Mouse (Mus musculus): ENCODE data around the gene Wwc1.

Wwc1 gene

DNA sequence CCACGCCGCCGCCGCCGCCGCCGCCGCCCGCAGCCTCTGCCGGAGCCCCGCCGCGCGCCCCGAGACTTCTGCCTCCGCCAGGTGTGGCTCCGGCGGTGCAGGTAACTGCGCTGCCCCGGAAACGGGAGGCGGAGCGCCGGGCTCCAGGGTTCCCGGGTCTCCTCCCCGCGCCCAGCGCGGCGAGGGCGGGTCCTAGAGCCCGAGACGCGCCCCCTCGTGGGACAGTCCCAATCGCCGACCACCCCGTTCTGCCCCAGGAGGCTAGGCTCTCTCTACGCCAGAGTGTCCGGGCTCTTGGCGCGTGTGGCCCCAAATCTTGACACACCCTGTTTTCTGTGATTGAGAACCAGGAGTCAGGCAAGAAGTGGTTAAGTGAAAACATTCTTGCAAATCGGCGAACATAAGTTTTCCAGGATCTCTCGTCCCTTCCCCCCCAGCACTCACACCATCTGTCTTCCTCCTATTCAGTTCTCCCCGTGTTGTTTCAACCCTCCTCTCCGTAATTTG is at the start of gene Wwc1:
Wwc1 (minus strand) TSS at position 117 of the 507 bp plus-strand sequence.
- peak; percentile 88 for DNase-seq

DNA sequence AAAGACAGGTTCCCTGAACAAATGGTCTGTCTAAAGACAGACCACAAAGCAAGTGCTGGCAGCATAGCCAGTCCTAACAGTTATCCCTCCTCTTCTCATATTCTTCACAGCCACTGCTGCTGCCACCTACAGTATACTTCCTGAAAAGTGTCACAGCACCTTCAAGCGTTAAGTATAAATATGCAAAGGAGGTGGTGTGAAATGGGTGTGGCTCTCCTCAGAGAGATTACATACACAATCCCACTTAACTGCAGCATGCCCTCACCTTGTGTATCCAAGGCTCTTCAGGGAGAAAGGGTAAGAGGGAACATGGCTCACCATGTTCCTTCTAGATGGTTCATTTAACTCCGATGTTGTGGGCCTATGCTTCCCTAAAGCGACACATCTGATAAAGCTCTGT is 39.7 kb upstream of the Wwc1 start:
- DNase-seq = no peak

DNA sequence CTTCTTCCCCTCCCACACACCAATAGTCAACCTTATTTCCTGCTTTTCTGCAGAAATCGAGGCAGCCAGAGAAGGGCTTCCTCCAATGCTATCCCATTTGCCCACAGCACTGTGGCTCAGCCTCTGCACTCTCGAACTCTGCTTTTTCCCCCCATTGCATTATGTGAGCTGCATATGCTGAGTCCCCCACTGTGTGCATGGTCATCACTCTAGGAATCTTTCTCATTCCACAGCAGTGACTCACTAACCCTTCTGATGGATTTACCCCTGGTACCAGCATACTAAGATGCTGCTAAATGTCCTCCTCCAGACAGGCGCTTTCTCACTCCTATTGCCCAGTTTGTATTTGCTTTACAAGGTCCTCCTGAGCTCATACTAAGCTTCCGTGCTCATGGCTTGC is 32.9 kb upstream of the Wwc1 start:
- no peak for DNase-seq

DNA sequence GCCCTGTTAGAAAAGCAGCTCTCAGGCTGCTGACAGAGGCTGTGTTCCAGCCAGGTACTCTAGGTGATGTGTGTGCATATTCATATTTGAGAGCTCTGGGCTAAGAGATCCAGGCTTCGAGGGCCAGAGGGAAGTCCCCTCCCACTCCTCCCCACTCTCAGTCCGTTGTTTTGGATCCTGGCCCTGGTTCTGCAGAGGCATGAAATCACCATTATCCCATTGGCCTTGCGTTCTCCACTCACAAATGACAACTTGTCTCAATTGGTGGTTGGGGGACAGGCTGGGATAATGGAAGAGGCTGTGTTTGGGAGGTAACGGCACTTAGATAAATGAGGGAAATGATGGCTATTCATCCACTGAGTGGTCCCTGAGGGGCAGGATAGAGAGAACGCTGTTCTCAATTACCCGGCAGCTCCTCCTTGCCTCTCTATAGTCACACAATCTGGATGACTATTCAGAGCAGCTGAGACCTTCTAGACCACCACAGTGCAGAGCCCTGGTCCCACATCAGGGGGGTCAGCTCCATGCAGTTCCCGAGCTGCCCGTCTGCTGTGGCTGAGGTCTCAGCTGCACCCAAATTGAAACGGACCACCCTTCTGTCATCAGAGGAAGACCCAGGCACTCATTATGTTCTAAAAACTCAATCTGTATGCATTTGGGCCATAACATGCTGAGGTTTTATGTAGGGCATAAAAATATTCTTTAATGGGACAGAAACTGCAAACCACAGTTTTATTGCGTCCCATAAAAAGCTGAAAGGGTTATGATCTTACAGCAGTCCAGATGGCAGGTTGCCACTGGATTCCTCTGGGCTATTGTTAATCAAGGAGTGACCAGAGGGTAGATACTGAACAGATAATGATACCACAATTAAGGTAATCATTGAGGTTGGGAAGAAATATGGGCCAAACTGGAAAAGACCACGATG is 29.2 kb upstream of the Wwc1 start:
- peak; percentile 44 for DNase-seq

DNA sequence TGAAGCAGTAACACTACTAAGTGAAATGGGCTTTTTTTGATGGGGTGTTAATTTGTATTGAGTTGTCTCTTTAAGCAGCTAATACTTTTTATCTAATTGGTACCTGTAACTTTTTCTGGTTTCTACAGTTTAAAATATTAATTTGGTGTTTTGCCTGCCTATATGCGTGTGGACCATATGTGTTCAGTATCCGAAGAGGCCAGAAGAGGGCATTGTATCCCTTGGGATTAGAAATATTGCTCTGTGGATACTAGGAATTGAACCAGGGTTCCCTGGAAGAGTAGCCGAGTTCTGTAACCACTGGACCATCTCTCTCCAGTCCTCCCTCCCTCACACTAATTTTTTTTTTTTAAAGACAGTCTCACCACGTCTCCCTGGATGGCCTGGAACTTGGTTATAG is 22.6 kb upstream of the Wwc1 start:
- no peak for DNase-seq

DNA sequence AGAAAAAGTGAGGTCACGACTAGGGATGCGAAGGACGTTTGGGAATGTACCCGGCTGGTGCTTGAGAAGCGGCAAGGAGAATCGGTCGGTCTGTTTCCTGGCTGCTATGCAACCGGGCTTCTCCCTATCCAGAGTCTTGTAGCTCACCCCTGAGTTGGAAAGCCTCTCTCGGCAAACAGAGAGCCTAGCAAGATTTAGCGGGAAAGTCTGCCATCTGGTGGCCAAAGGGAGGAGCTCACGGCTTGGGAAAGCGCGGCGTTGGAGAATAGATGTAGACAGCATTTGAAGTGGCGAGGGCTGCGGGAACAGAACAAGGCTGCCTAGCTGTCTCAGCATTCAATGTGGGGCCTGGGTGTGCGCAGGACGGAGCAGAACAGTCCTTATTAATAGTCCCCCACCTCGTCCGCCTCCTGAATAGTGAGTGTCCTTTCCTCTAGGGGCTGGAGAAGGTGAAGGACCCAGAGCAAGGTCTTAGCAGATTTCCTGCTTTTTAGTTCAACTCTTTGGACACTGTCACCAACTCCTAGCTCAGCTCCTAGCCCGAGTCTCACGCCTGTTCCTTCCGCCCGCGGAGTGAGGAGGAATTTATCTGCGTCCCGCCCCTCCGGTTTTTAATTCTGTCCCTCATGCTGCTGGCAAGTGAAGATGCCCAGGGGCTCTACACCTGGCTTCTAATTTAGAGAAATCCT is 21.1 kb upstream of the Wwc1 start:
- peak; percentile 95 for DNase-seq

DNA sequence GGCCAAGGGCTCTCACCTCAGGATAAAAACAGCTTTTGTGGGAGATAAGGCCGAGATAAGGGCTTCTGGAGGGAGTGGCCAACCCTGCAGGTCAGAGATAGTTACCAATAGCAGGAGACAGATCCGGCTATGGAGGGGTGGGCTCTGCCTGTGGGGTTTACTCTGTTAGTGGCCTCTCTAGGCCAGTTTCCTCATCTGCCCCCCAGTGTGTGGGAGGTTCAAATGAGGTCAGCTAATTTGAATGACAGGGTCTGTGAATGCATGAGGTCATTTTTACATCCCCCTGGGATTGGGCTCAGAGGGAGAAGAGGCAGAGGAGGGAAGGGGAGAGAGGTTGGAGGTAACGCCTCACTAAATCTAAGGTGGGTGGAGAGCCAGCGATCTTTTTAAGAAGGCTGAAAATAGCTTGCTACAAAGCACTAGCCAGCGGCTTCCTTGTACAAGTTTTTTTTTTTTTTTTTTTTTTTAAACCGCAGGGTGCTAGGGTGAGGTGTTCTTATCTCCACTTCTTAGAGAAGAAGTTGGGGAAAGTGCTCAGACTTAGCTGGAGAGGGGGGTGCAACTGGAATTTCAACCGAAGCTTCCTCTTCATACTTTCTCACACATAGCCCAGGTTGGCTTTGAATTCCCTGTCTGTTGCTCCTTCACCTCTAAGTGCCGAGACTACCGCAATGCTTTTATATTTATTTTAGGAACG is 20.4 kb upstream of the Wwc1 start:
- DNase-seq = peak; percentile 42

DNA sequence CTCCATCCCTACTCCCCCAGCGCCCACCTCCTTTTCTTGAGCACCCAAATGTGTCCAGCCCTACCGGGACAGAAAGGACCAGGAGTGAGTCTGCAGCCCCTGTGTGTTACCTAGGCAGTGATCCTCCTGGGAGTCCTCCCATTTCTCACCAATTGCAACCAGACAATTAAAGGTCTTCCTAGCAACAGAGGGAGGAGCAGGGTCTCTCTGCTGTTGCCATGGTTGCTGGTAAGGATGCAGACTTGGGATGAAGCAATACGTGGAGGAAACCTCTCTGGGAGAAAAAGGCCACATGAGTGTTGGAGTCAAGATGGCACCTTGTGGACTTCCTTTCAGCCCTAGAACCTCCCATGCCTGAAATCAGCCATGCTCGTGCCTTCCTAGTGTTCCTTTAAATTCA is 19.7 kb upstream of the Wwc1 start:
- peak; percentile 37 for DNase-seq

DNA sequence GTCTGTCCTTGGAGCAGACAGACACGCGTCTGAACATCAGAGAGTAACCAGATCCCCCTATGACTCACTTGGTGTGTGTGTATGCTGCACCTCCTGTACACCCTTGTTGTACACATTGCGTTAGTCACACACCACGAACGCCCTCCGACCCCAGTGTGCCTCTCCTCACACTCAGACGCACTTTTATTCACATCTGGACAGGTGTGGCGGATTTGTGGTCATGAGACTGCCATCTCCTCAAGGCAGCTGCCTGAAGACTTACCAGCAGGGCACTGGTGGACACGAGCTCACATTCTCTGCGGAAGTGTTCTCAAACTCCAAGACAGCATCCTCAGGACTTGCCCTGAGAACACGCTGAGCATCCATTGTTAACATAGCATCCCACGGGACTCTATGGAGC is 17.7 kb upstream of the Wwc1 start:
- no peak for DNase-seq

DNA sequence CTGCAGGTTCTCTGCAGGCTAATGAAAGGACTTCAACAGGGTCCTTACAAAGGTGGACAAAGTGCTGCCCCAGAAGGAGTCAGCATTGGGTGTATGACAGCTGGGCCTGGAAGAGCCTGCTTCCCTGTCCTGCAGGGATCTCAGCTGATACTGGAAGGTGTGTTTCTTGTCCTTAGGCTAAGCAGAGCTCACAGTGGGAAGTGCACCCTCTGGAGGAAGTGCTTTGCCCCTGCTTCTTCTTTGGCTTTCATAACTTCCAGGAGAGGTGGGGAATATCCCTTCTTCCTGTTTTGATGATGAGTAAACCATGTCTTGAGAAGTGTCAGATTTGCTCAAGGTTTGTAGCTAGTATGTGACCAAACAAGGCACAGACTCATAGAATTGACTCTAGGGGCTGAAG is 15.0 kb upstream of the Wwc1 start:
- no peak for DNase-seq

DNA sequence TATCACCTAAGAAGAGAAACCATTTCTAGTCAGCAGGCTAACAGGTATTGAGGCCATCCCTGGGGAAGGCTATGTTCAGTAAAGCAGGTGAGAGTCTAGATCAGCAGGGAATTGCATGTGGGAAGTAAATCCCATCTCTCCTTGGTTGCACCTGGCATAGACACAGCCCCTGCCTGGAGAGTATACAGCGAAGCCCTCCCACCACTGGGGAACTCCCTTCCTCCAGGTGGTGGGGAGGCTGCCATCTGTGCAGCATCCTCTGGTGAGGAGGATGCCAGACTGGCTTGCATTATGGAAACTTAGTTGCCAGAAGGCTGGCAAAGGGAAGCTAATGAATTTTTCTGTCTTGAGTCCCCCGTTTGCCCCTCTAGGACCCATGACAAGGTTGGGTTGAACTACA is 11.5 kb upstream of the Wwc1 start:
- DNase-seq = no peak

DNA sequence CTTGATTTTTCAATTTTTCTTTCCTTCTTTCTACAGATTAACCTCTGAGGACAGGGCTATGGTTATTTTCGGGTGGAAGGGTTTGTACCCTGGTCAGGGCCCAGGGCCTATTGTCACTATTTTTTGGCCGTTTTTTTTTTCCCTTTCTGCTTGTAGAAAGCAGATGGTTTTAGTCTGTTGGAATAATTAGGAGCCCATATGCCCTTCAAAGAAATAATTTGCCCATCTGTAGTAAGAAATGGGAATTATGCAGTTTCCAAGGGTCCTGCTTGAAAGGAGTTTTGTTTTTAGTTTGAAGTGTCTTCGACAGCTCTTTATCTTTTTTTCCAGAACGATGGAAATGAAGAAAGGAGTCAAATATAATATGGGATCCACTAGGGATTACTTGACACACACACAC is 9.6 kb upstream of the Wwc1 start:
- DNase-seq = no peak

DNA sequence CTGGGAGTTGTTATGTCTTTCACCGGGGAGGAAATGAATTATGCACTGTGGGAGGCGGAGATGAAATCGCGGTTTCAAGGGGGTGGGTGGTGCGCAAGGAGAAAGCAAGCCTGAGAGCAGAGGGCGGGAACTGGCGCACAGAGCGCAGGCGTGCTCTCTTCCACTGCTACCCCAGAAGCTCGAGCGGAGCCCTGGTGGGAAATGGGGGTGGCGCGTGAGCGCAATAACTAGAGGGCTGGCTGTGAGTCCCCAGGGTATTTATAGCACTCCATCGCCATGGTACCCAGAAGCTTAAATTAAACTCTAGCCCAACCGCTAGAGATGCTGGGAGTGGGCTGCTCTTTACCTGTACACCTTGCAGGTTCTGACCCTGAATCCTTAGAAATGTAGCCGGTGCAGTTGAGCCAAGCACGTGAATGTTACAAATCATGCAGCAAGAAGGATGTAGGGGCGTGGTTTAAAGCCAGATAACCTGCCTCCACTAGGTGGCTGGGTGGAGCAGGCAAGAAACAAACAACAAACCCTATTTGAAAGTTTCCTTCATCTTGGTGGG is 5.6 kb upstream of the Wwc1 start:
- peak; percentile 73 for DNase-seq

DNA sequence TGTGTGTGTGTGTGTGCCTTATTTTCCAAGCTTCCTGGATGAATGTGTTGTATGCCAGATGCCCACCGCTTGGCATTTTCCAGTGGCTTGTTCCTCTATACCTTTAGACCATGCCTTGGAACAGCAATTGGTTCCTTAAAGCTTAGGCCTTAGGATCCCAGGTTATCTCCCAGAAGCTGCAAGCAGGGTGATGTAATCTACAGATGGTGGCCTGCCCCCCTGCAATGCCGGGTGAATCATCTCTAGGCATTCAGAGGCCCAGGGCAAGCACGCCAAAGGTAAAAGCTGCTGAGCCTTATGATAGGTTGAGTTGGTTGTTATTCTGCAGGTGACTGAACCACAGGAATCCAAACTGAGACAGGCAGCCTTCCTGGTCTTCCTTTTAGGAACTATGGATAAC is 2.4 kb upstream of the Wwc1 start:
- DNase-seq = no peak

DNA sequence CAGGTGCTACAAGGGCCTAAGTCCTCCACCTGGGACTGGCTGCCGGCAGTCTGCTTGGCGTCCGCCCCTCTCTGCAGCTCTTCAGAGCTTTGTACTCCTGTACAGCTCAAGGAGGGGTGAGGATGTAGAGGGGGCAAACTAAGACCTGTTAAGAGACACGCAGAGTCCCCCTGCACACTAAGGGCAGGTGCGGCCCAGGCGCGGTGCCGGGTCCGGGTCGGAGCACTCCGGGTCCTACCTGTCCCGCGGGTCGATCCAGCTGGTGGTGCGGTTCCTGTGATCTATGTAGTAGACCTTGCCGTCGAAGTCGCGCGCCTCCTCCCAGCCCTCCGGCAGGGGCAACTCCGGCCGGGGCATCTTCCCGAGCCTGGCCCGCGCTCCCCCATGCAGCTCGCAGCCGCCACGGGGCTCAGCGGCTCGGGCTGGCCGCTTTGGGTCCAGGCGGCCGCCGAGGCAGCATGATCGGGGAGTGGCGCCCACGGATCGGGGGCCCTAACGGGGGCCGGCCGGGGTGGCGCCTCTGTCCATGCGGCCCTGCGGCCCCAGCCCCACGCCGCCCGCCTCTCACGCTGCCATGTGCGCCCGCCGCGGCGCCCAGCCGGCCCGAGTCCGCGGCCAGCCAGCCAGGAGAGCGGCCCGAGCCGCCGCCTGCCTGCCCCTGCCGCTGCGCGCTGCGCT is 455 bp downstream of the Wwc1 start:
- DNase-seq = peak; percentile 60

DNA sequence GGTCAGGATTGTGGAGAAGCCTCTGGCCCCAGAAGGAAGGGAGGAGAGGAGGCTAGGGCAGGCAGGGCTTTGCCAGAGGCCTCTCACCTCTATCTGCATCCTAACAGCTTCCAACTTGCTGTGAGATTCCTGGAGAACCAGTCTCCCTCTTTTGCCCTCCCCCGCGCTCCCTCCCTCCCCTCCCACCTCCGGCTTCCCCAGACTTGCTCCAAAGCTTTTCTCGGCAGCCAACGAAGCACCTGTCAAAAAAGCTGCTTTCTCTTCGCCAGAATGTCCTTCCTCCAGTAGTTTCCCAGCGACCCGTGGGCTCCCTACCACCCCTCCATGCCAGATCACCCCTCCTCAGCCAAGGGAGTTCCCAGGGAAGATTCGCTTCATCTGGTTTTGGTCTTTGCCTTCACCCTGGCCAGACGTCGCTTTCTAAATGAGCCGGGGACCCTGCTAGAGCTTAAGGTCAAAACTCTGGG is 1.0 kb downstream of the Wwc1 start:
- no peak for DNase-seq

DNA sequence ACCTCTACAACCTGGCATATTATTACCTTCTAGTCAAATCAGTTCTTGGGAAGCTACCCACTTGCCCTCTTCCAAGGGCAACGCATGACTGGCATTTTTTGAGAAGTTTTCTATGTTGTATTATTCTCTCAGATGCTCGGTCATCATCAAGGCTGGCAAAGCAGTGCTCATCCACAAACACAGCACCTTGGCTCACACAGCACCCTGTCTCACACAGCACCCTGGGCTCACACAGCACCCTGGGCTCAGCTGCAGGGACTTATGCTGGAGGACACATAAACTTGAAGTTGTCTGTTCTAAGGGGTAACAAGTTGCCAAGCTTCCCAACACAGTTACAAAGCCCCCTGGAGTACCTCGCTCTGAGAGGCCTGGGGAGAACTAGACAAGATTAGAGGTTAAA is 2.5 kb downstream of the Wwc1 start:
- DNase-seq = no peak

DNA sequence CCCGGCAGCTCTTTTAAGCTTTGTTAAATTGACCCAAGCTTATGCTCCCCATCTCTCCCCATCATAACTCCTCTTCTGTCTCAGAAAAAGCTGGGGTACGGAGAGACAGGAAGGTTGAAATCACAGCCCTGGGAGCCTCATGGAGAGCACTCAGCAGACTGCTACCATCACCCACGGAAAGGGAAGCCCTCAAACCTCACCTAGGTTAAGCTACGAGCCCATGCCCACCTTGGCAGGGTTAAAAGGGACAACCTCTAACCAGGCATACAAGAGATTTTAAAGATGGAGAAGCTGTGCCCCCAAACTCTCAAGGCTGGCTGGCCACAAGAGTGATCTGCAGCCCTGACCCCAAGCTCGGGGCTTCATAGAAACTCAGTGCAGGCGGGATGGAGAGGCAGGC is 3.2 kb downstream of the Wwc1 start:
- DNase-seq = no peak

DNA sequence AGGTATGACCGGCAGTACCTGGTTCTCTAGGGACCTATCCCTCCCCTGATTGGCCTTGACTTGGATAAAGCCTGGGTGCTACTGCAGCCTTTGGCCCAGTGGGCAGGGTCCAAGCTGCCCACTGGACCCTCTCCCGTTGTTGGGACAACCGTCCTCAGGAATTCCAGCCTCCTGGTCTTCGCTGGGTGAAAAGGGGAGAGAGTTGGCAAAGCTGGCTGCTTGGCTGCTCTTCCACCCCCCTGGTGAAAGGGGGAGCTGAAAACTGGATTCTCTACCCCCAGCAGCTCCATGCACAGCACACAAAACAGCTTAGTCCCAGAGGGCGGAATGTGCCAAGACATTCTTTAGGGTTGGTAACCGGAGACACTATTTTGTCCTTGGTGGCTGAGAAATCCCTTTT is 3.8 kb downstream of the Wwc1 start:
- peak; percentile 44 for DNase-seq

DNA sequence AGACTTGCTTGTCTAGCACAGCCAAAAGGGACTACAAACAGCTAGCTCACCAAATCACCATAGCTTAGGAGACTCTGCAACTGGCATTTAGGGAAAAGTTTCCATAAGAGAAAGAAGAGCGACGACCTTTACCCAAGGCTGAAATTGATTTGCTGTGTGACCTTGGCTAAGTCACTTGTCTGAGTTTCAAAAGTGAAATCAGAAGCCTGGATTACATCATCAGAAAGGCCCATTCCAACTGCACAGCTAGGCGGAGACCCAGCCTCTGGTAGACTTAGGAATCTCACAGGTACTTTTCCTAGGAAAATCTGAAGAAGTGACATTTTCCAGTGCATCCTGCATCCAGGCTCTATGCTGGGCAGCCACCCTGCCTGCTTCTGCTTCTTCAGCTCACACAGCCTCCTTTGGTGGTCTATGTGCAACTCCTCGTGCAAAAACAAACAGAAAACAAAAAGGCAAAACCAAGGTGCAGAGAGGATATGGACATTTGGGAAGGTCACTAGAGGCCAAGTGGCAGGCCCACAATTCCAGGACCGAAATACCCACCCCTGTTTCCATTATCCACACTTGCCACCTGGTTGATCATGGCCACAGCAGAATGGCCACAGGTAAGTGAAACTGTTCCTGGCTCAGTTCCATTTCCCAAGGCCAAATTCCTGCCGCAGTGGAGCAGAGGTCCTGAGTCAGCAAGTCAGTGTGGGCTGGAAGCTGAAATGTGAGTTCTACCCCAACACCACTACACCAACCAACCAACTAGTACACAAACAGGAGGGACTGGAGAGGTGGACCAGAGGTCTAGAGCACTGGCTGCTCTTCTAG is 5.5 kb downstream of the Wwc1 start:
- no peak for DNase-seq

DNA sequence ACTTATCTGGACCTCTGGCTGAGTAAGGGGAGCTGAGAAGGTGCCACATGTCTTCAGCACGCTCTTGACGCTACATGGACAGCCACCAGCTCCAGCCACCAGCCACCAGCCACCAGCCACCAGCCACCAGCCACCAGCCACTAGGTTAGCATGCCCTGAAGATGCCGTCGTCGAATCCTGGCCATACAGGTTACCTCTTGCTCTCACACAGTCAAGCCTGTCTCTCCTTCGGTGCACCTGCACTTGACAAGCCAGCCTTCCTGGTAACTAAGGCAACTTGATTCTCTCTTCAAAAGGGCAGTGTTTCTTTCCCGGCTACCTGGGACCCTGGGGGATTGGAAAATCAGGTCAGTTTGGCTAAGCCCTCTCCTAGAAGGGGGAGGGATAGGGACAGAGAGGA is 7.2 kb downstream of the Wwc1 start:
- no peak for DNase-seq
